Mouse (Mus musculus): ENCODE results near the gene Fam83f. TPM values are rescaled to one million over a fixed set of nuclear protein-coding genes. Genes with fewer than 3 reads are reported as not detected.

Fam83f gene
- polyA plus RNA-seq, 1 experiment from 2014 or later, result 6.3 TPM

GRCm38 (mm10) chr15:80716631-80717135 lies 45.0 kb downstream of the Fam83f start:
- H3K4me2 ChIP-seq (ENCODE audit: low read length), result no peak overlapping the region
- H3K9ac ChIP-seq (ENCODE audit: low read length), result no peak overlapping the region
- 82% methylated on average over 8 of the region's 8 CpGs for WGBS
- DNase-seq (ENCODE audit: low spot score) (no peak), ATAC-seq (replicated peaks; ENCODE audit: low FRiP score, low TSS enrichment, low read depth) (no peak)
- H3K36me3 ChIP-seq (ENCODE audit: control insufficient read depth, insufficient read depth, low read length), result no peaks in the 10 kb centered on the region
- no peaks in the 10 kb centered on the region for H3K27me3 ChIP-seq (replicated peaks; ENCODE audit: control insufficient read depth, insufficient read depth, low read length)
- no peak overlapping the region for H3K27ac ChIP-seq (ENCODE audit: low read depth)
- 0 out of 2 replicates have a peak, but pooled peaks cover 11% of the 10 kb centered on the region for H3K4me1 ChIP-seq (replicated peaks; ENCODE audit: control insufficient read depth, insufficient read depth, low read length)
- H3K4me3 ChIP-seq (ENCODE audit: low read depth, low read length), result no peak overlapping the region
- H3K9me3 ChIP-seq (ENCODE audit: control insufficient read depth, low read length), result no peaks in the 10 kb centered on the region

DNA sequence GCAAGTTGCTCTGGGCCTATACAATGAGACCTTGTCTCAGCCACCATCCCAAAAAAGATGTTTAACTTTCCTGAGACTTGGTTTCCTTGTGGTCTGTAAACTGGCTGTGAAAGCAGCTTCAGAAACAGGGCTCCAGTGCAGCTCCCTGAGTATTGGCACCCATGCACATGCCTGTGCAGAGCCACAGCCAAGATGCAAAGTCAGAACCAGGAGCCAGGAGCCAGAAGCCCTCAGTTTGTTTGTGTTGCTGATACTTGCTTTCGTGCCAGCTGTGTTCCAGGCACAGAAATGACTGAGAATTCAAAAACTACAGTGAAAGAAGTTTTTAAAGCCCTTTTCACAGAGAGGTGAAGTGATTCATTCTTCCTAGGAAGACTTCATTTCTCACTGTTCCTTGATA lies 45.8 kb downstream of the Fam83f start:
- Histone ChIP-seq H3K36me3 (ENCODE audit: control insufficient read depth, insufficient read depth, low read length) (no peaks in the 10 kb centered on the region), H3K4me2 (ENCODE audit: low read length) (no peak overlapping the region), H3K4me3 (ENCODE audit: low read depth, low read length) (no peak overlapping the region), H3K9ac (ENCODE audit: low read length) (no peak overlapping the region), H3K27me3 (replicated peaks; ENCODE audit: control insufficient read depth, insufficient read depth, low read length) (no peaks in the 10 kb centered on the region), H3K4me1 (replicated peaks; ENCODE audit: control insufficient read depth, insufficient read depth, low read length) (0 out of 2 replicates have a peak, but pooled peaks cover 6% of the 10 kb centered on the region), H3K9me3 (ENCODE audit: control insufficient read depth, low read length) (no peaks in the 10 kb centered on the region), H3K27ac (ENCODE audit: low read depth) (no peak overlapping the region)
- 52% methylated on average over 1 of the region's 1 CpGs for WGBS
- DNase-seq (ENCODE audit: low spot score), result no peak
- no peak for ATAC-seq (replicated peaks; ENCODE audit: low FRiP score, low TSS enrichment, low read depth)

DNA sequence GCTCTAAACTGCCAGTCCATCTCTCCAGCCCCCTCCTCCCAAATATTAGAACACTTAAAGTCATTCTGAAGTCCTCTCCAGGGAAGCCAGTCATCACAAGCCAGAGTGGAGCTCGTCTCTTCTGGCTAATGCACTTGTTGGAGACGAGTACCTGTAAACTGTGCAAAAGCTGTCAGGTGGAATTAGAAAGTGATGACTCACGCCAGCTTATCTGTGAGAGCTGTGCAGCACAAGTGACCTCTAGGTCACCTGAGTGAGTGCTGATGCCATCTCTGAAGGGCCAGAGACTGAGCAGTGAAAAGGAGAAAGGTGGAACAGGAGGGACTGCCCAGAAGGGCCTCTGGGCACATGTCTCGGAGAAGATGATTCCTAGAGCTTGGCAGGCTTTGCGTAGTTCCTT lies 48.6 kb downstream of the Fam83f start:
- DNase-seq (ENCODE audit: low spot score), result no peak
- H3K27ac ChIP-seq (ENCODE audit: low read depth), result no peak overlapping the region
- 40% methylated on average over 5 of the region's 5 CpGs for WGBS
- 0 out of 2 replicates have a peak, but pooled peaks cover 4% of the 10 kb centered on the region for H3K4me1 ChIP-seq (replicated peaks; ENCODE audit: control insufficient read depth, insufficient read depth, low read length)
- no peaks in the 10 kb centered on the region for H3K9me3 ChIP-seq (ENCODE audit: control insufficient read depth, low read length)
- H3K4me2 ChIP-seq (ENCODE audit: low read length), result no peak overlapping the region
- no peak overlapping the region for H3K9ac ChIP-seq (ENCODE audit: low read length)
- no peaks in the 10 kb centered on the region for H3K36me3 ChIP-seq (ENCODE audit: control insufficient read depth, insufficient read depth, low read length)
- peak; percentile 5; the same call in 1 of the 2 replicates for ATAC-seq (replicated peaks; ENCODE audit: low FRiP score, low TSS enrichment, low read depth)
- H3K27me3 ChIP-seq (replicated peaks; ENCODE audit: control insufficient read depth, insufficient read depth, low read length), result no peaks in the 10 kb centered on the region
- H3K4me3 ChIP-seq (ENCODE audit: low read depth, low read length), result no peak overlapping the region

- no peak overlapping the region for H3K9ac ChIP-seq (ENCODE audit: low read length)
- H3K27ac ChIP-seq (ENCODE audit: low read depth), result no peak overlapping the region
- 0 out of 2 replicates have a peak, but pooled peaks cover 4% of the 10 kb centered on the region for H3K4me1 ChIP-seq (replicated peaks; ENCODE audit: control insufficient read depth, insufficient read depth, low read length)
- no peaks in the 10 kb centered on the region for H3K27me3 ChIP-seq (replicated peaks; ENCODE audit: control insufficient read depth, insufficient read depth, low read length)
- H3K4me3 ChIP-seq (ENCODE audit: low read depth, low read length), result no peak overlapping the region
- DNase-seq (ENCODE audit: low spot score) (no peak), ATAC-seq (replicated peaks; ENCODE audit: low FRiP score, low TSS enrichment, low read depth) (no peak)
- no peaks in the 10 kb centered on the region for H3K9me3 ChIP-seq (ENCODE audit: control insufficient read depth, low read length)
- no peak overlapping the region for H3K4me2 ChIP-seq (ENCODE audit: low read length)
- WGBS, result 84% methylated on average over 6 of the region's 6 CpGs
- no peaks in the 10 kb centered on the region for H3K36me3 ChIP-seq (ENCODE audit: control insufficient read depth, insufficient read depth, low read length)
Measured at GRCm38 (mm10) chr15:80721861-80722260, 50.2 kb downstream of the Fam83f start.

DNA sequence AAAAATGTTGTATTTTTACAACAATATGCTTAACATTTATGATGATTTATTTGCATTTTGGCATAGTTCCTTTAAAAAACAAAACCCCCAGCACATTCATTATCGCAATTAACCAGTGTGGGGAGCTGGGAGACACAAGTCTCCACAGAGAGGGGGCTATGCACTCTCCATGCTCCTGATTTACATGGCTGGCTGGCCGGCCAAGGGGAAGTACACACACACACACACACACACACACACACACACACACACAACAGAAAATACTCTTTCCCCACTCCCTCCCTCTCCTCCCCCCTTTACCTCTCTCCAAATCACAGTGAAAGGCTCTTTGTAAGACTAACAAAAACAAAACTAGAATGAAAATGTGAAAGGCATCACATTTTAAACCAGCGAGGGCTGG lies 50.7 kb downstream of the Fam83f start:
- H3K27me3 ChIP-seq (replicated peaks; ENCODE audit: control insufficient read depth, insufficient read depth, low read length), result no peaks in the 10 kb centered on the region
- H3K9ac ChIP-seq (ENCODE audit: low read length), result no peak overlapping the region
- ATAC-seq (replicated peaks; ENCODE audit: low FRiP score, low TSS enrichment, low read depth) (no peak), DNase-seq (ENCODE audit: low spot score) (no peak)
- H3K4me3 ChIP-seq (ENCODE audit: low read depth, low read length), result no peak overlapping the region
- 0 out of 2 replicates have a peak, but pooled peaks cover 4% of the 10 kb centered on the region for H3K4me1 ChIP-seq (replicated peaks; ENCODE audit: control insufficient read depth, insufficient read depth, low read length)
- no peaks in the 10 kb centered on the region for H3K36me3 ChIP-seq (ENCODE audit: control insufficient read depth, insufficient read depth, low read length)
- 64% methylated on average over 3 of the region's 3 CpGs for WGBS
- no peak overlapping the region for H3K4me2 ChIP-seq (ENCODE audit: low read length)
- H3K9me3 ChIP-seq (ENCODE audit: control insufficient read depth, low read length), result no peaks in the 10 kb centered on the region
- H3K27ac ChIP-seq (ENCODE audit: low read depth), result no peak overlapping the region

DNA sequence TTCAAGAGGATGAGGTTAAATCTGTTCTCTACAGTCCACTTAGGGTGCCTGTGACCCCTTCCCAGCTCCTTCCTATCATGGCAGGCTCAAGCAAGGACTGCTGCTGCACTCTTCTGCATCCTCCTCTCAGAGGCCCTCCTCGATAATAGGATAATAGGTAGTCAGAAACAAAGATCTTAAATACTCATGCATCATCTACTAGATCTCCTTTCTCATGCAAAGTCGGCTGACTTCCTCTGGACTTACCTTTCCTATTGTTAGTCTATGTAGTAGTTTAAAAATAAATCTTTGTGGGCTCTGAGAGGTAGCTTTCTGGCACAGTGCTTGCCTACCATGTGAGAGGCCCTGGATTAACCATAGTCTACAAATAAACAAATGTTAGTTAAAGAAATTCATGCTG lies 57.8 kb downstream of the Fam83f start:
- 70% methylated on average over 2 of the region's 2 CpGs for WGBS
- H3K36me3 ChIP-seq (ENCODE audit: control insufficient read depth, insufficient read depth, low read length), result no peaks in the 10 kb centered on the region
- DNase-seq (ENCODE audit: low spot score) (no peak), ATAC-seq (replicated peaks; ENCODE audit: low FRiP score, low TSS enrichment, low read depth) (no peak)
- H3K9ac ChIP-seq (ENCODE audit: low read length), result no peak overlapping the region
- H3K27ac ChIP-seq (ENCODE audit: low read depth), result no peak overlapping the region
- no peaks in the 10 kb centered on the region for H3K27me3 ChIP-seq (replicated peaks; ENCODE audit: control insufficient read depth, insufficient read depth, low read length)
- no peaks in the 10 kb centered on the region for H3K9me3 ChIP-seq (ENCODE audit: control insufficient read depth, low read length)
- no peak overlapping the region for H3K4me3 ChIP-seq (ENCODE audit: low read depth, low read length)
- H3K4me2 ChIP-seq (ENCODE audit: low read length), result no peak overlapping the region
- peaks cover 12% of the 10 kb centered on the region for H3K4me1 ChIP-seq (replicated peaks; ENCODE audit: control insufficient read depth, insufficient read depth, low read length)

DNA sequence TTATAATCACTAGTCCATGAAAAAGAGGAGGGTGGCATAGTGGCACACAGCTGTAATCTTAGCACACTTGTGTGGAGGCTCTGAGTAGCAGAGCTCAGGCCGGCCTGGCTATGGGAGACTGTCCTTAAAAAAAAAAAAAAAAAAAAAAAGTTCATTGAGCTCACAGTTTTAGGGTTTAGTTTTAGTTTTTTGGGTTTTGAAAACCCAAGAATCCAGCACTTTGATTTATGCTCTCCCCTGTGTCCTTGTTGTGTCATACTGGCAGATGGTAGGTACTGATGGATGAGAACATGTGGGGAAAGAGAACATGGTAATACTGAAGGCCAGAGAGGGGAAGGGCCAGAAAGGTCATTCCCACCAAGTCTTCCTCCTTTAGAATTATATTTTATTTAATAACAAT lies 59.4 kb downstream of the Fam83f start:
- ATAC-seq (replicated peaks; ENCODE audit: low FRiP score, low TSS enrichment, low read depth) (no peak), DNase-seq (ENCODE audit: low spot score) (no peak)
- no peaks in the 10 kb centered on the region for H3K9me3 ChIP-seq (ENCODE audit: control insufficient read depth, low read length)
- 96% methylated on average over 1 of the region's 1 CpGs for WGBS
- H3K9ac ChIP-seq (ENCODE audit: low read length), result no peak overlapping the region
- H3K36me3 ChIP-seq (ENCODE audit: control insufficient read depth, insufficient read depth, low read length), result no peaks in the 10 kb centered on the region
- no peak overlapping the region for H3K4me2 ChIP-seq (ENCODE audit: low read length)
- H3K4me3 ChIP-seq (ENCODE audit: low read depth, low read length), result no peak overlapping the region
- H3K4me1 ChIP-seq (replicated peaks; ENCODE audit: control insufficient read depth, insufficient read depth, low read length), result peaks cover 12% of the 10 kb centered on the region
- no peak overlapping the region for H3K27ac ChIP-seq (ENCODE audit: low read depth)
- no peaks in the 10 kb centered on the region for H3K27me3 ChIP-seq (replicated peaks; ENCODE audit: control insufficient read depth, insufficient read depth, low read length)

DNA sequence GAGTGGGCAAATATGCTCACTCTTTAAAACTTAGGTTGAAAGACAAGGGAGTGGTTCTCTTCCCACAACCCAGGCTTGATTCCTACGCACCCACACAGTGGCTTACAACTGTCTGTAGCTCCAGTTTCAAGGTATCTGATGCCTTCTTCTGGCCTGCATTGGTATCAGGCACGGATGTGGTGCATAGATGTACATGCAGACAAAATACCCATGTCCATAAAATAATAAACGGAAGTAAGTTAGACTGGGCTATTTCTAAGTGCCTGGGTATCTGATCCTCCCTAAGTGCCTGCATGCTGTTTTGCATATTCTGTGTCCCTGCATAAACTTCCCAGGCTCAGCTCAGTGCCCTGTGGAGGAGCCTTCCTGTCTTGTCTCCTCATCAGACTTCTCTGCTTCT lies 59.9 kb downstream of the Fam83f start:
- peaks cover 12% of the 10 kb centered on the region for H3K4me1 ChIP-seq (replicated peaks; ENCODE audit: control insufficient read depth, insufficient read depth, low read length)
- H3K4me2 ChIP-seq (ENCODE audit: low read length), result no peak overlapping the region
- no peak overlapping the region for H3K9ac ChIP-seq (ENCODE audit: low read length)
- H3K36me3 ChIP-seq (ENCODE audit: control insufficient read depth, insufficient read depth, low read length), result no peaks in the 10 kb centered on the region
- no peaks in the 10 kb centered on the region for H3K9me3 ChIP-seq (ENCODE audit: control insufficient read depth, low read length)
- 71% methylated on average over 3 of the region's 3 CpGs for WGBS
- no peak for DNase-seq (ENCODE audit: low spot score)
- ATAC-seq (replicated peaks; ENCODE audit: low FRiP score, low TSS enrichment, low read depth), result no peak
- H3K4me3 ChIP-seq (ENCODE audit: low read depth, low read length), result no peak overlapping the region
- H3K27me3 ChIP-seq (replicated peaks; ENCODE audit: control insufficient read depth, insufficient read depth, low read length), result no peaks in the 10 kb centered on the region
- no peak overlapping the region for H3K27ac ChIP-seq (ENCODE audit: low read depth)

DNA sequence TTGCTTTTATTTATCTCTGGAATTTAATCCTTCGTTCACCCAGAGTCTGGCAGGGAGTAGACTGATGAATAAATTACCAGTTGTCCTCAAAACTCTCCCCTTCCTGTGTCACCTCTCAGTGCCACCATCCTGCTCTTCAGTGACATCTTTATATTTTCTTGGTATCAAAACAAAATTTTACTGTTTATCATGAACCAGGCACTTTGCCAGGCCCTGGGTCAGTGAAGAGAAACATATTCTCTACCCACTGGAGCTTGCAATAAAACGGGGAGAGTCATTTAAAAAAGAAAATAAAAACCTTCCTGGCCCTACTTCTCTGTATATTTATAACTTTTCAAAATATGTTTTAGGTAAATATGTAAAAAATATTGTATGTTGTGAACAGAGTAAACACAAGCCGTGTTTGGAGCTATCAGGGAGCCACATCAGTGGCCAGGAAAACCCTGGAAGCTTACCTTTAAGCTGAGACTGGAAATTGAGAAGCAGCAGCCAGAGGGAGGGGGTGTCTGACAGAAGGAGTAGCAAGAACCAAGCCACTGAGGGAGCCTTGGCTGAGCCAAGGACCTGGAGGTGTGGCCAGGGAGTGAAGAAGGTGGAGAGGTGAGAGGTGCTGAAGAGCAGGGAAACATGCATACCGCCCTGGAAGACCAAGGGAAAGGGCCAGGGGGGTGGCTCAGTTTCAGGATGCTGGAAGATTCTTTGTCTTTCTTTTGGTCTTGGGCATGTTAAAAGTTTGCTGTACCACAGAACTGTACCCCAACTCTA lies 60.8 kb downstream of the Fam83f start:
- Histone ChIP-seq H3K27ac (ENCODE audit: low read depth) (no peak overlapping the region), H3K4me3 (ENCODE audit: low read depth, low read length) (no peak overlapping the region), H3K9me3 (ENCODE audit: control insufficient read depth, low read length) (no peaks in the 10 kb centered on the region), H3K9ac (ENCODE audit: low read length) (no peak overlapping the region), H3K27me3 (replicated peaks; ENCODE audit: control insufficient read depth, insufficient read depth, low read length) (no peaks in the 10 kb centered on the region), H3K4me2 (ENCODE audit: low read length) (no peak overlapping the region), H3K4me1 (replicated peaks; ENCODE audit: control insufficient read depth, insufficient read depth, low read length) (peaks cover 12% of the 10 kb centered on the region), H3K36me3 (ENCODE audit: control insufficient read depth, insufficient read depth, low read length) (no peaks in the 10 kb centered on the region)
- DNase-seq (ENCODE audit: low spot score) (no peak), ATAC-seq (replicated peaks; ENCODE audit: low FRiP score, low TSS enrichment, low read depth) (no peak)
- 27% methylated on average over 4 of the region's 4 CpGs for WGBS
